Mouse (Mus musculus): ENCODE results near the gene Ciao2a. TPM values are rescaled to one million over a fixed set of nuclear protein-coding genes. Genes with fewer than 3 reads are reported as not detected.

The Ciao2a gene
- polyA plus RNA-seq, 1 experiment = 18.2 TPM

DNA sequence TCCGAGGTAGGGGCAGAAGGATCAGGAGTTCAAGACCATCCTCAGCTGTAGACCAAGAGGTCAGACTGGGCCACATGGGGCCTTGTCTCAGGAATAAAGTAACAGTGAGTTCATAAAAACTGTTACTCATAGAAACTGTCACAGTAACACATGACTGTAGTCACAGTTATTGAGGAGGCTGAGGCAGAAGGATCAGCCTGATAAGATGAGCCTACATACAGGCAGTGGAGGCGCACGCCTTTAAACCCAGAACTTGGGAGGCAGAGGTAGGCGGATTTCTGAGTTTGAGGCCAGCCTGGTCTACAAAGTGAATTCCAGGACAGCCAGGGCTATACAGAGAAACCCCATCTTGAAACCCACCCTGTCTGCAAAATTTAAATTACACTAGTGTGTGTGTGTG lies 6.3 kb upstream of the Ciao2a start:
- Histone ChIP-seq H3K36me3 (ENCODE audit: control insufficient read depth, insufficient read depth, low read length) (no peaks in the 10 kb centered on the region; the same call in 1 of the 2 replicates), H3K4me3 (ENCODE audit: control insufficient read depth, low read depth, low read length) (no peak overlapping the region), H3K27me3 (ENCODE audit: control insufficient read depth, insufficient read depth, low read length) (no peaks in the 10 kb centered on the region), H3K4me1 (ENCODE audit: control insufficient read depth, insufficient read depth, low read length) (peaks cover 4% of the 10 kb centered on the region; the same call in 1 of the 2 replicates), H3K27ac (ENCODE audit: control insufficient read depth, insufficient read depth, low read depth, low read length) (no peak overlapping the region)
- TF ChIP-seq POLR2A (IDR thresholded peaks at IDR 0.05; ENCODE audit: control insufficient read depth, low read depth, low read length) (no peak), CTCF (IDR thresholded peaks at IDR 0.05; ENCODE audit: control insufficient read depth, insufficient read depth, insufficient replicate concordance, low read depth, low read length) (no peak)

DNA sequence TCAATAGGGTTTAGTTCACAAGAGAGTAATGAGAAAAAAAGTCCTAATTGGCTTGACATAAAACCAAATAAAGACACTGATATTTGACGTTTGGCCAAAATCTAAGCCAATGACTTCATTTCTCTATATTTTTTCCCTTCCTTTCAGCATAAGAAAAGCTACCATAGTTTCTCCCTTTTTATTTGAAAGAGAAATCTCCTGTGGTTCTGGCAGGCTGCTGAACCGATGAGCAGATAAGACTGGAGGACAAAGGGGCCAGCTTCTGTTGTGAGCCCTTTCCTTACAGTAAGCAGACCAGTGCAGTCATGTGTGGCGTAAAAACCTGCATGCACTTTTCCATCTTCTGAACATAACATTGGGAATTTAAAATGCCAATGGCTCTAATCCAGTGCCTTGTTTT lies 5.5 kb upstream of the Ciao2a start:
- Histone ChIP-seq H3K4me3 (ENCODE audit: control insufficient read depth, low read depth, low read length) (no peak overlapping the region), H3K36me3 (ENCODE audit: control insufficient read depth, insufficient read depth, low read length) (no peaks in the 10 kb centered on the region; the same call in 1 of the 2 replicates), H3K27ac (ENCODE audit: control insufficient read depth, insufficient read depth, low read depth, low read length) (no peak overlapping the region), H3K4me1 (ENCODE audit: control insufficient read depth, insufficient read depth, low read length) (peaks cover 10% of the 10 kb centered on the region), H3K27me3 (ENCODE audit: control insufficient read depth, insufficient read depth, low read length) (no peaks in the 10 kb centered on the region)
- no peak for TF ChIP-seq CTCF (IDR thresholded peaks at IDR 0.05; ENCODE audit: control insufficient read depth, insufficient read depth, insufficient replicate concordance, low read depth, low read length)
- TF ChIP-seq POLR2A (IDR thresholded peaks at IDR 0.05; ENCODE audit: control insufficient read depth, low read depth, low read length) = no peak

DNA sequence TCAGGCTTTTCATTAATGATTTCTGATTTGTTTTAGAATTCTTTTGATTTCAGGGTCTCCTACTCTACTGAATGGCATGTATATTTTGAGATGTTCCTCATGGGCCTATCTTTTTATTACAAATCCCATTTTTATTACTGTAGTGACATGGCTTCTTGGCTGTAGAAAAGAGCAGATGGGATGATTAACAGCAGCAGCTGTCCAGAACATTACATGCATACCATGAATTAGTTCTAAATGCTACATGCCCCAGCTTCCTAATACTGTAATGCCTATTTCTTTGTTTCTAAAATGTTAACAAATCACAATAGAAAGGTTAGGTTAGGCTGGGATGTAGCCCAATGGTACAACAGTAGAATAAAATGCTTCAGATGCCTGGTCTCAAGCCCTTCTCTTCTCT lies 5.0 kb upstream of the Ciao2a start:
- Histone ChIP-seq H3K27me3 (ENCODE audit: control insufficient read depth, insufficient read depth, low read length) (no peaks in the 10 kb centered on the region), H3K4me1 (ENCODE audit: control insufficient read depth, insufficient read depth, low read length) (peaks cover 10% of the 10 kb centered on the region), H3K4me3 (ENCODE audit: control insufficient read depth, low read depth, low read length) (no peak overlapping the region), H3K36me3 (ENCODE audit: control insufficient read depth, insufficient read depth, low read length) (no peaks in the 10 kb centered on the region; the same call in 1 of the 2 replicates), H3K27ac (ENCODE audit: control insufficient read depth, insufficient read depth, low read depth, low read length) (no peak overlapping the region)
- TF ChIP-seq CTCF (IDR thresholded peaks at IDR 0.05; ENCODE audit: control insufficient read depth, insufficient read depth, insufficient replicate concordance, low read depth, low read length) (no peak), POLR2A (IDR thresholded peaks at IDR 0.05; ENCODE audit: control insufficient read depth, low read depth, low read length) (no peak)

DNA sequence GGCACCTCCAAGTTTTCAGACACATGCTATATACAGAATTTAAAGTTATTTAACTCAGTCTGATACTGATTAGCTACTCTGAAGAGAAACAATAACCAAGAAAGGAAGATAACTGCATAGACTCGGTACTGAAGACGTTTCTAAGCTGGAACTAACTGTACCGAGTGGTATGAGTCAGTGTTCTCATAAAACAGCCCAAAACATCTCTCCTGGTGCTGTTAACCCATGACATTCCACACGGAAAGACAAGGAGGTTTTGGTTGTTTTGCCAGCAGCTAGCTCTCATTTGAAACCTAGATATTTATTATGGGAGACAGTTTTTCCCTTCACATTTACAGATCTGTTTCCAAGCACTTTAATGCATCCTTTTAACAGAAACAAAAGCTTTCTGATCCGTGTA lies 2.8 kb upstream of the Ciao2a start:
- TF ChIP-seq CTCF (IDR thresholded peaks at IDR 0.05; ENCODE audit: control insufficient read depth, insufficient read depth, insufficient replicate concordance, low read depth, low read length) (no peak), POLR2A (IDR thresholded peaks at IDR 0.05; ENCODE audit: control insufficient read depth, low read depth, low read length) (no peak)
- Histone ChIP-seq H3K36me3 (ENCODE audit: control insufficient read depth, insufficient read depth, low read length) (no peaks in the 10 kb centered on the region), H3K4me3 (ENCODE audit: control insufficient read depth, low read depth, low read length) (peak overlapping the region; percentile 99; the same call in 1 of the 2 replicates), H3K27me3 (ENCODE audit: control insufficient read depth, insufficient read depth, low read length) (no peaks in the 10 kb centered on the region), H3K27ac (ENCODE audit: control insufficient read depth, insufficient read depth, low read depth, low read length) (peak overlapping the region; percentile 93), H3K4me1 (ENCODE audit: control insufficient read depth, insufficient read depth, low read length) (peaks cover 12% of the 10 kb centered on the region)

DNA sequence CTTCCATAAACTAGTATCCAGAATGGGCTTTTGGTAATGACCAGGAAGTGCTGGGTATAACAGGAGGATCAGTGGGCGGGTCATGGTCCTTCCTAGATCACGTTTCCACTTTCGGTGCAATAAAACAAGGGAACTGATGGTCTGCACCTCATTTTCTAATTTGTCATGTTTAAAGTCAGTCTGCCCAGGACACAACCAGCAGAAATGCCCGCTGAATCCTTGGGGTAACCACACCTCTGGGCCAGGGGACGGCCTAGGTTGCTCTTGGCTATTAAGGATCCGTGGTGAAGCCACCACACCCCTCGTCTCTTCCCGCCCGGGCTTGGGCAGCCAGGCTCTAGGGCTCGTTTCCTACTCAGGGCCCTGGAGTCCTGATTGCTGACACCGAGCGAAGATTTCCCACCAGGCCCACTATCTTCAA lies 2.3 kb upstream of the Ciao2a start:
- Histone ChIP-seq H3K27ac (ENCODE audit: control insufficient read depth, insufficient read depth, low read depth, low read length) (peak overlapping the region; percentile 93), H3K4me1 (ENCODE audit: control insufficient read depth, insufficient read depth, low read length) (peaks cover 12% of the 10 kb centered on the region), H3K4me3 (ENCODE audit: control insufficient read depth, low read depth, low read length) (peak overlapping the region; percentile 99), H3K27me3 (ENCODE audit: control insufficient read depth, insufficient read depth, low read length) (no peaks in the 10 kb centered on the region), H3K36me3 (ENCODE audit: control insufficient read depth, insufficient read depth, low read length) (no peaks in the 10 kb centered on the region)
- TF ChIP-seq CTCF (IDR thresholded peaks at IDR 0.05; ENCODE audit: control insufficient read depth, insufficient read depth, insufficient replicate concordance, low read depth, low read length) = no peak
- TF ChIP-seq POLR2A (IDR thresholded peaks at IDR 0.05; ENCODE audit: control insufficient read depth, low read depth, low read length) = no peak

DNA sequence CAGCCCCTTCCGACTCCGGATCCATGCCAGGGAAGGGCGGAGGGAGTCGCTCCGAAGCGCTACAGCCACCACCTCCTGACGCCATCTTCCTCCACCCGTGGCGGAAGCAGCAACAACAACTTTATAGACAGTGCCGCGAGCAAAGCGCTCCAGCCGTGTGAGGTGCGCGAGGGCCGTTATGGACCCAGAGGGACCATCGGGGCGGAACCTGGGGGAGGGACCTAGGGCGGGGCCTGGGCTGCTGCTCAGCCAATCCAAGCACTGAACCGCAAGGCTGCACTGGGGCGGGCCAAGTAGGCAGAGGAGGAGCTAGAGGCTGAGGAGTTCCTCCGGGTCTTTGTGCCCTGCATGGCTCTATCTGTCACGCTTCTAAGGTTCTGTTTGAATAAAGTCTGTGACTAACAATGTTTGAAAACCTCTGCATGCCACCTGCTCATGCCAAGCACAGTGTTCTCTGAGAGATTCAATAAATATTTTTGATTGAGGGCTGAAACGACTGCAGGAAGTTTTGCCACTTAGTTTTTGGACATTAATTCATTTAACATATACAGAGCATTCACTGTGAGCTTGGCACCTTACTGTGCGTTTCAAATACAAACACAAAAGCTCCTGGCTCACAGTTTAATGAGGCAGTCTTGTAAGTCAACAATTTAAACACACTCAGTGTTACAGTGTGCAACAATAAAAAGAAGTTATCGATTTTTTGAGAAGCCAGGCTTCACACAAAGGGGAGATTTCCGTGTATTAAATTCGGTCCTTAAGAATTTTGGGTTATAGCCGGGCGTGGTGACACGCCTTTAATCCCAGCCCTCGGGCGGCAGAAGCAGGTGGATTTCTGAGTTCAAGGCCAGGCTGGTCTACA lies 1.5 kb upstream of the Ciao2a start:
- Histone ChIP-seq H3K27ac (ENCODE audit: control insufficient read depth, insufficient read depth, low read depth, low read length) (peak overlapping the region; percentile 93), H3K4me3 (ENCODE audit: control insufficient read depth, low read depth, low read length) (peak overlapping the region; percentile 99), H3K4me1 (ENCODE audit: control insufficient read depth, insufficient read depth, low read length) (peaks cover 12% of the 10 kb centered on the region), H3K36me3 (ENCODE audit: control insufficient read depth, insufficient read depth, low read length) (no peaks in the 10 kb centered on the region), H3K27me3 (ENCODE audit: control insufficient read depth, insufficient read depth, low read length) (no peaks in the 10 kb centered on the region)
- peak; percentile 97 for TF ChIP-seq POLR2A (IDR thresholded peaks at IDR 0.05; ENCODE audit: control insufficient read depth, low read depth, low read length)
- TF ChIP-seq CTCF (IDR thresholded peaks at IDR 0.05; ENCODE audit: control insufficient read depth, insufficient read depth, insufficient replicate concordance, low read depth, low read length) = no peak

DNA sequence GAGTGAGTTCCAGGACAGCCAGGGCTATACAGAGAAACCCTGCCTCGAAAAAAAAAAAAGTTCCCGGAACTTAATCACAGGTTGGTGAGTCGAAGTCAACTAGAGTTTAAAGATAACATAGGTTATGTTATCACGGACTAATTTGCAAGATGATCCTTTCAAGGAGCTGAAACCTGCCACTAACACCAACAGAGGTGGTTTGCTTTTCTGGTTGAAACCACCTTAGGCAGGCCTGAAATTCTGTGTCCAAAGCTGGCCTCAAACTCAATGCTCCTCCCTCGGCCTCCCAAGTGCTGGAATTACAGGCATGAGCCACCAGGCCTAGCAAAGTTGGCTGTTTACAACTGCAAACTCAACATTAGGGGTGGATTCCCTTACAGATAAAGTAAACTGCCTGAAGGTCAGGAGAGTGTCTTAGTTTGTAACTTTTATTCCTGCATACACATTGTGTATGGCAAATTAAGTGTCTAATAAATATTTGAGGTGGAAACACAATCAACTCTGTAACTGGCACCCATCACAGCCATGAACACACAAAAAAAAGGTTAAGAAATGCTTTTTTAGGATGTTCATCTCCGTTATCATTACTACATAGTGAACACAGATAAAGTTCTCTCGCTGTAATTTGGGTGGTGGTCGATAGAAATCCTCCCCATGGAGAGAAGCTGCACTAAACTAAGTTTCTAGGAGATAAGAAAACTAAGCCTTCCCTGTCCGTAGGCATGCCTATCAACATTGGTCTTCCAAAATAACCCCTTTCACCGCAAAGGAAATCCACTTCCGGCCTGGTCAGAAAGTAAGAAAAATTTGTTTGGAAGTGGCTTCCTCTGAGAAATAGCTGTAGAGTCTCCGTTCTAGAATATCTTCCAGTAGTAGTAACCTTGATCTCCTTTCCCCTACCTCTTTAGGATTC lies 612 bp upstream of the Ciao2a start:
- H3K27me3 ChIP-seq (ENCODE audit: control insufficient read depth, insufficient read depth, low read length) = no peaks in the 10 kb centered on the region
- no peaks in the 10 kb centered on the region for H3K36me3 ChIP-seq (ENCODE audit: control insufficient read depth, insufficient read depth, low read length)
- peak overlapping the region; percentile 85 for H3K27ac ChIP-seq (ENCODE audit: control insufficient read depth, insufficient read depth, low read depth, low read length)
- peaks cover 12% of the 10 kb centered on the region for H3K4me1 ChIP-seq (ENCODE audit: control insufficient read depth, insufficient read depth, low read length)
- TF ChIP-seq POLR2A (IDR thresholded peaks at IDR 0.05; ENCODE audit: control insufficient read depth, low read depth, low read length) (no peak), CTCF (IDR thresholded peaks at IDR 0.05; ENCODE audit: control insufficient read depth, insufficient read depth, insufficient replicate concordance, low read depth, low read length) (no peak)
- peak overlapping the region; percentile 99 for H3K4me3 ChIP-seq (ENCODE audit: control insufficient read depth, low read depth, low read length)

Data from testis, adult 2 months (tissue).